Mouse (Mus musculus) heart, postnatal 0 days (tissue): ENCODE measurements at regions not wholly inside any gene's neighbourhood (a gene's known extent, or its start where the extent isn't known, plus 50 kb on each side); places are given as distances from the start of the nearest gene placed in this dataset.

ENCODE experiments used
- CTCF ChIP-seq: IDR thresholded peaks from 2 replicates; pipeline ENCODE4 v1.5.1; 2016; ENCODE audit warnings: antibody characterized with exemption, control low read depth, low read depth
- EP300 ChIP-seq: IDR thresholded peaks from 2 replicates; pipeline ENCODE4 v1.6.1; 2016; ENCODE audit warnings: antibody characterized with exemption, low read depth

- TF ChIP-seq CTCF (no peak), EP300 (no peak)
Observed at GRCm38 (mm10) chrX:10984894-10985293, 270.1 kb downstream of the Mid1ip1 start.
